Mouse (Mus musculus): ENCODE results near the gene Opn1mw. TPM values are rescaled to one million over a fixed set of nuclear protein-coding genes. Genes with fewer than 3 reads are reported as not detected.
A peak's percentile ranks its signal among the peaks of the same experiment; 100 is the strongest.
"Not testable (repeated sequence)": the region's sequence is repeated elsewhere in the genome, so short reads cannot be mapped to it uniquely, and the experiment has no call there.

The Opn1mw gene
- polyA plus RNA-seq, 1 experiment, result not detected

- Histone ChIP-seq H3K4me3 (replicated peaks; ENCODE audit: control insufficient read depth, low read depth, low read length) (no peak overlapping the region), H3K4me1 (ENCODE audit: control insufficient read depth, insufficient read depth, low read length) (no peaks in the 10 kb centered on the region), H3K27ac (ENCODE audit: control insufficient read depth, insufficient read depth, low read depth, low read length, poor library complexity) (no peak overlapping the region)
- TF ChIP-seq POLR2A (IDR thresholded peaks at IDR 0.05; ENCODE audit: borderline replicate concordance, control insufficient read depth, low read depth, low read length) (no peak), CTCF (IDR thresholded peaks at IDR 0.05; ENCODE audit: control insufficient read depth, insufficient read depth, low read length) (no peak)
These were observed 13.2 kb upstream of the Opn1mw start for GRCm38 (mm10) chrX:74114036-74114435.

- WGBS, result 10% methylated on average over 10 of the region's 10 CpGs
- peak; percentile 57 for TF ChIP-seq CTCF (IDR thresholded peaks at IDR 0.05; ENCODE audit: control insufficient read depth, insufficient read depth, low read length)
- no peak for TF ChIP-seq POLR2A (IDR thresholded peaks at IDR 0.05; ENCODE audit: borderline replicate concordance, control insufficient read depth, low read depth, low read length)
- 0 out of 2 replicates have a peak overlapping the region, but pooled peaks have one; percentile 10 for H3K27ac ChIP-seq (ENCODE audit: control insufficient read depth, insufficient read depth, low read depth, low read length, poor library complexity)
- no peaks in the 10 kb centered on the region for H3K4me1 ChIP-seq (ENCODE audit: control insufficient read depth, insufficient read depth, low read length)
- peak overlapping the region; percentile 88 for H3K4me3 ChIP-seq (replicated peaks; ENCODE audit: control insufficient read depth, low read depth, low read length)
These were observed 11.8 kb upstream of the Opn1mw start for GRCm38 (mm10) chrX:74115511-74115910.

GRCm38 (mm10) chrX:74124975-74125374 is 2.3 kb upstream of the Opn1mw start:
- 59% methylated on average over 2 of the region's 2 CpGs for WGBS
- Histone ChIP-seq H3K4me3 (replicated peaks; ENCODE audit: control insufficient read depth, low read depth, low read length) (no peak overlapping the region), H3K4me1 (ENCODE audit: control insufficient read depth, insufficient read depth, low read length) (no peaks in the 10 kb centered on the region), H3K27ac (ENCODE audit: control insufficient read depth, insufficient read depth, low read depth, low read length, poor library complexity) (no peak overlapping the region)
- TF ChIP-seq POLR2A (IDR thresholded peaks at IDR 0.05; ENCODE audit: borderline replicate concordance, control insufficient read depth, low read depth, low read length), result no peak

- not testable (repeated sequence) for H3K4me1 ChIP-seq (ENCODE audit: control insufficient read depth, insufficient read depth, low read length); H3K27ac ChIP-seq (ENCODE audit: control insufficient read depth, insufficient read depth, low read depth, low read length, poor library complexity); H3K4me3 ChIP-seq (replicated peaks; ENCODE audit: control insufficient read depth, low read depth, low read length)
- 31% methylated on average over 1 of the region's 1 CpGs for WGBS
These were observed 8.0 kb downstream of the Opn1mw start, which contains the start of gene Mecp2 for GRCm38 (mm10) chrX:74135263-74135662. Gene Mecp2, minus strand, starts transcription at chrX:74135363.

GRCm38 (mm10) chrX:74167738-74168137 is 40.5 kb downstream of the Opn1mw start, which contains the start of gene Tex28:
Gene Tex28, minus strand, starts transcription at chrX:74167838.
- H3K4me1 ChIP-seq (ENCODE audit: control insufficient read depth, insufficient read depth, low read length), result no peaks in the 10 kb centered on the region
- H3K4me3 ChIP-seq (replicated peaks; ENCODE audit: control insufficient read depth, low read depth, low read length), result no peak within 1 kb of the TSS
- 83% methylated on average over 1 of the region's 1 CpGs for WGBS
- H3K27ac ChIP-seq (ENCODE audit: control insufficient read depth, insufficient read depth, low read depth, low read length, poor library complexity), result no peak within 1 kb of the TSS
- TF ChIP-seq POLR2A (IDR thresholded peaks at IDR 0.05; ENCODE audit: borderline replicate concordance, control insufficient read depth, low read depth, low read length) (no peak), CTCF (IDR thresholded peaks at IDR 0.05; ENCODE audit: control insufficient read depth, insufficient read depth, low read length) (no peak)

GRCm38 (mm10) chrX:74176959-74177358 is 49.7 kb downstream of the Opn1mw start, which contains the start of gene Tktl1:
Gene Tktl1, plus strand, starts transcription at chrX:74177259.
- no peak within 1 kb of the TSS for H3K27ac ChIP-seq (ENCODE audit: control insufficient read depth, insufficient read depth, low read depth, low read length, poor library complexity)
- H3K4me3 ChIP-seq (replicated peaks; ENCODE audit: control insufficient read depth, low read depth, low read length), result no peak within 1 kb of the TSS
- no peak for TF ChIP-seq CTCF (IDR thresholded peaks at IDR 0.05; ENCODE audit: control insufficient read depth, insufficient read depth, low read length)
- TF ChIP-seq POLR2A (IDR thresholded peaks at IDR 0.05; ENCODE audit: borderline replicate concordance, control insufficient read depth, low read depth, low read length), result no peak
- 83% methylated on average over 17 of the region's 17 CpGs for WGBS
- no peaks in the 10 kb centered on the region for H3K4me1 ChIP-seq (ENCODE audit: control insufficient read depth, insufficient read depth, low read length)

Other genes starting within 250 kb of the Opn1mw start
- not detected in 2 replicates for gene Avpr2, start 235.4 kb upstream of the Opn1mw start, polyA plus RNA-seq (2011; ENCODE audit: insufficient read depth, insufficient read length, low replicate concordance, missing spikeins)
- gene L1cam, start 231.4 kb upstream of the Opn1mw start, polyA plus RNA-seq (2011; ENCODE audit: insufficient read depth, insufficient read length, low replicate concordance, missing spikeins), result 3.6 and 12.7 TPM in 2 replicates
- 53.5 and 163 TPM in 2 replicates for gene Arhgap4, start 205.6 kb upstream of the Opn1mw start, polyA plus RNA-seq (2011; ENCODE audit: insufficient read depth, insufficient read length, low replicate concordance, missing spikeins)
- gene Naa10, start 205.5 kb upstream of the Opn1mw start, polyA plus RNA-seq (2011; ENCODE audit: insufficient read depth, insufficient read length, low replicate concordance, missing spikeins), result 60.9 and 77.0 TPM in 2 replicates
- 30.7 and 48.6 TPM in 2 replicates for gene Renbp, start 196.6 kb upstream of the Opn1mw start, polyA plus RNA-seq (2011; ENCODE audit: insufficient read depth, insufficient read length, low replicate concordance, missing spikeins)
- gene Hcfc1, start 161.1 kb upstream of the Opn1mw start, polyA plus RNA-seq (2011; ENCODE audit: insufficient read depth, insufficient read length, low replicate concordance, missing spikeins), result 38.5 and 58.8 TPM in 2 replicates
- 41.4 and 97.5 TPM in 2 replicates for gene Irak1, start 103.5 kb upstream of the Opn1mw start, polyA plus RNA-seq (2011; ENCODE audit: insufficient read depth, insufficient read length, low replicate concordance, missing spikeins)
- 13.2 and 15.1 TPM in 2 replicates for gene Mecp2, start 7.9 kb downstream of the Opn1mw start, polyA plus RNA-seq (2011; ENCODE audit: insufficient read depth, insufficient read length, low replicate concordance, missing spikeins)
- not detected in 2 replicates for gene Tex28, start 40.4 kb downstream of the Opn1mw start, polyA plus RNA-seq (2011; ENCODE audit: insufficient read depth, insufficient read length, low replicate concordance, missing spikeins)
- not detected in 2 replicates for gene Tktl1, start 49.8 kb downstream of the Opn1mw start, polyA plus RNA-seq (2011; ENCODE audit: insufficient read depth, insufficient read length, low replicate concordance, missing spikeins)
- 140 and 356 TPM in 2 replicates for gene Flna, start 122.4 kb downstream of the Opn1mw start, polyA plus RNA-seq (2011; ENCODE audit: insufficient read depth, insufficient read length, low replicate concordance, missing spikeins)
- gene Emd, start 127.2 kb downstream of the Opn1mw start, polyA plus RNA-seq (2011; ENCODE audit: insufficient read depth, insufficient read length, low replicate concordance, missing spikeins), result 34.6 and 51.7 TPM in 2 replicates
- 68.3 and 79.6 TPM in 2 replicates for gene Rpl10, start 143.3 kb downstream of the Opn1mw start, polyA plus RNA-seq (2011; ENCODE audit: insufficient read depth, insufficient read length, low replicate concordance, missing spikeins)
- 32.4 and 58.0 TPM in 2 replicates for gene Taz, start 154.4 kb downstream of the Opn1mw start, polyA plus RNA-seq (2011; ENCODE audit: insufficient read depth, insufficient read length, low replicate concordance, missing spikeins)
- 16.4 and 21.5 TPM in 2 replicates for gene Dnase1l1, start 154.9 kb downstream of the Opn1mw start, polyA plus RNA-seq (2011; ENCODE audit: insufficient read depth, insufficient read length, low replicate concordance, missing spikeins)
- 154 and 166 TPM in 2 replicates for gene Atp6ap1, start 169.6 kb downstream of the Opn1mw start, polyA plus RNA-seq (2011; ENCODE audit: insufficient read depth, insufficient read length, low replicate concordance, missing spikeins)
- 87.5 and 157 TPM in 2 replicates for gene Gdi1, start 177.5 kb downstream of the Opn1mw start, polyA plus RNA-seq (2011; ENCODE audit: insufficient read depth, insufficient read length, low replicate concordance, missing spikeins)
- 38.8 and 61.0 TPM in 2 replicates for gene Fam50a, start 185.6 kb downstream of the Opn1mw start, polyA plus RNA-seq (2011; ENCODE audit: insufficient read depth, insufficient read length, low replicate concordance, missing spikeins)
- 3.6 TPM in 2 replicates for gene Plxna3, start 201.6 kb downstream of the Opn1mw start, polyA plus RNA-seq (2011; ENCODE audit: insufficient read depth, insufficient read length, low replicate concordance, missing spikeins)
- 39.5 and 58.6 TPM in 2 replicates for gene Lage3, start 226.2 kb downstream of the Opn1mw start, polyA plus RNA-seq (2011; ENCODE audit: insufficient read depth, insufficient read length, low replicate concordance, missing spikeins)
- gene Ubl4a, start 245.8 kb downstream of the Opn1mw start, polyA plus RNA-seq (2011; ENCODE audit: insufficient read depth, insufficient read length, low replicate concordance, missing spikeins), result 27.2 and 35.6 TPM in 2 replicates
- gene Slc10a3, start 245.9 kb downstream of the Opn1mw start, polyA plus RNA-seq (2011; ENCODE audit: insufficient read depth, insufficient read length, low replicate concordance, missing spikeins), result 2.7 TPM in 2 replicates

All from bone marrow, adult 2 months (tissue).